Mouse (Mus musculus): Measurements from ENCODE around the gene Slc11a1. TPM values are rescaled to one million over a fixed set of nuclear protein-coding genes. Genes with fewer than 3 reads are reported as not detected.

Gene Slc11a1
- total and polyA plus RNA-seq, 3 experiments: 0.60 TPM; not detected in 2

- DNase-seq (ENCODE audit: low spot score): no peak
- ATAC-seq (ENCODE audit: extremely low read depth, insufficient number of reproducible peaks, low FRiP score, poor library complexity, severe bottlenecking): no peak
- H3K27me3 ChIP-seq (ENCODE audit: insufficient read depth, low read length): peaks cover 49% of the 10 kb centered on the region
- H3K4me1 ChIP-seq (ENCODE audit: insufficient read depth, low read depth, low read length): peaks cover 41% of the 10 kb centered on the region
- H3K36me3 ChIP-seq (replicated peaks): no peaks in the 10 kb centered on the region
- H3K4me3 ChIP-seq (ENCODE audit: low read depth, low read length): no peak overlapping the region
- no peak for TF ChIP-seq GATA1 (IDR thresholded peaks at IDR 0.05; ENCODE audit: borderline replicate concordance, low read length)
- TF ChIP-seq TAL1 (conservative IDR thresholded peaks at IDR 0.05; ENCODE audit: low read depth, low read length): no peak
- no peak for TF ChIP-seq POLR2AphosphoS5 (IDR thresholded peaks at IDR 0.05; ENCODE audit: insufficient replicate concordance, low read depth, low read length)
- TF ChIP-seq CTCF (IDR thresholded peaks at IDR 0.05; ENCODE audit: low read depth, low read length): no peak
- no peak for TF ChIP-seq GATA2 (IDR thresholded peaks at IDR 0.05; ENCODE audit: borderline replicate concordance, low read depth, low read length)
- H3K9me3 ChIP-seq (replicated peaks): no peaks in the 10 kb centered on the region
These were observed 40.4 kb upstream of the Slc11a1 start for GRCm38 (mm10) chr1:74334607-74335006.

- Histone ChIP-seq H3K9me3 (replicated peaks) (no peaks in the 10 kb centered on the region), H3K36me3 (replicated peaks) (no peaks in the 10 kb centered on the region), H3K27me3 (ENCODE audit: insufficient read depth, low read length) (peaks cover 53% of the 10 kb centered on the region), H3K4me1 (ENCODE audit: insufficient read depth, low read depth, low read length) (peaks cover 41% of the 10 kb centered on the region), H3K4me3 (ENCODE audit: low read depth, low read length) (no peak overlapping the region)
- DNase-seq (ENCODE audit: low spot score): no peak
- no peak for ATAC-seq (ENCODE audit: extremely low read depth, insufficient number of reproducible peaks, low FRiP score, poor library complexity, severe bottlenecking)
- no peak for TF ChIP-seq TAL1 (conservative IDR thresholded peaks at IDR 0.05; ENCODE audit: low read depth, low read length)
- TF ChIP-seq GATA2 (IDR thresholded peaks at IDR 0.05; ENCODE audit: borderline replicate concordance, low read depth, low read length): no peak
- TF ChIP-seq POLR2AphosphoS5 (IDR thresholded peaks at IDR 0.05; ENCODE audit: insufficient replicate concordance, low read depth, low read length): no peak
- no peak for TF ChIP-seq CTCF (IDR thresholded peaks at IDR 0.05; ENCODE audit: low read depth, low read length)
- TF ChIP-seq GATA1 (IDR thresholded peaks at IDR 0.05; ENCODE audit: borderline replicate concordance, low read length): no peak
These were observed 40.0 kb upstream of the Slc11a1 start for GRCm38 (mm10) chr1:74335033-74335432.

- H3K36me3 ChIP-seq (replicated peaks): no peaks in the 10 kb centered on the region
- peaks cover 36% of the 10 kb centered on the region for H3K4me1 ChIP-seq (ENCODE audit: insufficient read depth, low read depth, low read length)
- no peaks in the 10 kb centered on the region for H3K9me3 ChIP-seq (replicated peaks)
- peaks cover 58% of the 10 kb centered on the region for H3K27me3 ChIP-seq (ENCODE audit: insufficient read depth, low read length)
- DNase-seq (ENCODE audit: low spot score) (no peak), ATAC-seq (ENCODE audit: extremely low read depth, insufficient number of reproducible peaks, low FRiP score, poor library complexity, severe bottlenecking) (no peak)
- H3K4me3 ChIP-seq (ENCODE audit: low read depth, low read length): no peak overlapping the region
- TF ChIP-seq POLR2AphosphoS5 (IDR thresholded peaks at IDR 0.05; ENCODE audit: insufficient replicate concordance, low read depth, low read length): no peak
- TF ChIP-seq TAL1 (conservative IDR thresholded peaks at IDR 0.05; ENCODE audit: low read depth, low read length): no peak
- no peak for TF ChIP-seq GATA1 (IDR thresholded peaks at IDR 0.05; ENCODE audit: borderline replicate concordance, low read length)
- no peak for TF ChIP-seq GATA2 (IDR thresholded peaks at IDR 0.05; ENCODE audit: borderline replicate concordance, low read depth, low read length)
- TF ChIP-seq CTCF (IDR thresholded peaks at IDR 0.05; ENCODE audit: low read depth, low read length): no peak
These were observed 39.4 kb upstream of the Slc11a1 start for GRCm38 (mm10) chr1:74335436-74336170.

- ATAC-seq (ENCODE audit: extremely low read depth, insufficient number of reproducible peaks, low FRiP score, poor library complexity, severe bottlenecking) (no peak), DNase-seq (ENCODE audit: low spot score) (no peak)
- TF ChIP-seq GATA1 (IDR thresholded peaks at IDR 0.05; ENCODE audit: borderline replicate concordance, low read length) (no peak), POLR2AphosphoS5 (IDR thresholded peaks at IDR 0.05; ENCODE audit: insufficient replicate concordance, low read depth, low read length) (no peak), TAL1 (conservative IDR thresholded peaks at IDR 0.05; ENCODE audit: low read depth, low read length) (no peak), CTCF (IDR thresholded peaks at IDR 0.05; ENCODE audit: low read depth, low read length) (no peak), GATA2 (IDR thresholded peaks at IDR 0.05; ENCODE audit: borderline replicate concordance, low read depth, low read length) (no peak)
- Histone ChIP-seq H3K27me3 (ENCODE audit: insufficient read depth, low read length) (peaks cover 61% of the 10 kb centered on the region), H3K4me3 (ENCODE audit: low read depth, low read length) (no peak overlapping the region), H3K9me3 (replicated peaks) (no peaks in the 10 kb centered on the region), H3K4me1 (ENCODE audit: insufficient read depth, low read depth, low read length) (peaks cover 19% of the 10 kb centered on the region), H3K36me3 (replicated peaks) (no peaks in the 10 kb centered on the region)
These were observed 37.7 kb upstream of the Slc11a1 start for GRCm38 (mm10) chr1:74337241-74337771.

GRCm38 (mm10) chr1:74338013-74338412 lies 37.0 kb upstream of the Slc11a1 start:
- ATAC-seq (ENCODE audit: extremely low read depth, insufficient number of reproducible peaks, low FRiP score, poor library complexity, severe bottlenecking) (no peak), DNase-seq (ENCODE audit: low spot score) (no peak)
- peaks cover 62% of the 10 kb centered on the region for H3K27me3 ChIP-seq (ENCODE audit: insufficient read depth, low read length)
- H3K36me3 ChIP-seq (replicated peaks): no peaks in the 10 kb centered on the region
- H3K4me3 ChIP-seq (ENCODE audit: low read depth, low read length): no peak overlapping the region
- no peak for TF ChIP-seq GATA1 (IDR thresholded peaks at IDR 0.05; ENCODE audit: borderline replicate concordance, low read length)
- no peak for TF ChIP-seq POLR2AphosphoS5 (IDR thresholded peaks at IDR 0.05; ENCODE audit: insufficient replicate concordance, low read depth, low read length)
- TF ChIP-seq TAL1 (conservative IDR thresholded peaks at IDR 0.05; ENCODE audit: low read depth, low read length): no peak
- no peak for TF ChIP-seq CTCF (IDR thresholded peaks at IDR 0.05; ENCODE audit: low read depth, low read length)
- no peak for TF ChIP-seq GATA2 (IDR thresholded peaks at IDR 0.05; ENCODE audit: borderline replicate concordance, low read depth, low read length)
- peaks cover 12% of the 10 kb centered on the region for H3K4me1 ChIP-seq (ENCODE audit: insufficient read depth, low read depth, low read length)
- H3K9me3 ChIP-seq (replicated peaks): no peaks in the 10 kb centered on the region

- no peak for DNase-seq (ENCODE audit: low spot score)
- no peaks in the 10 kb centered on the region for H3K9me3 ChIP-seq (replicated peaks)
- no peak for ATAC-seq (ENCODE audit: extremely low read depth, insufficient number of reproducible peaks, low FRiP score, poor library complexity, severe bottlenecking)
- no peak for TF ChIP-seq GATA1 (IDR thresholded peaks at IDR 0.05; ENCODE audit: borderline replicate concordance, low read length)
- TF ChIP-seq POLR2AphosphoS5 (IDR thresholded peaks at IDR 0.05; ENCODE audit: insufficient replicate concordance, low read depth, low read length): no peak
- no peak for TF ChIP-seq GATA2 (IDR thresholded peaks at IDR 0.05; ENCODE audit: borderline replicate concordance, low read depth, low read length)
- TF ChIP-seq TAL1 (conservative IDR thresholded peaks at IDR 0.05; ENCODE audit: low read depth, low read length): no peak
- TF ChIP-seq CTCF (IDR thresholded peaks at IDR 0.05; ENCODE audit: low read depth, low read length): no peak
- H3K4me3 ChIP-seq (ENCODE audit: low read depth, low read length): no peak overlapping the region
- H3K36me3 ChIP-seq (replicated peaks): no peaks in the 10 kb centered on the region
- peaks cover 63% of the 10 kb centered on the region for H3K27me3 ChIP-seq (ENCODE audit: insufficient read depth, low read length)
- peaks cover 7% of the 10 kb centered on the region for H3K4me1 ChIP-seq (ENCODE audit: insufficient read depth, low read depth, low read length)
These were observed 36.4 kb upstream of the Slc11a1 start for GRCm38 (mm10) chr1:74338626-74339025.

Data from G1E (cell line).